Mouse (Mus musculus) neural tube, embryonic 12.5 days (tissue): ENCODE measurements around the gene B3gat3. TPM values are rescaled to one million over a fixed set of nuclear protein-coding genes. Genes with fewer than 3 reads are reported as not detected.
"Not testable (repeated sequence)": the region's sequence is repeated elsewhere in the genome, so short reads cannot be mapped to it uniquely, and the experiment has no call there.

Source experiments
- ATAC-seq: fragments of 200-750 bp; cut with Nextera tagmentation; 2 replicates; pipeline ENCODE4 v1.8.0; 2017; ENCODE audit warnings: low read depth, mild to moderate bottlenecking, moderate TSS enrichment, moderate library complexity; ENCODE audit not compliant: low FRiP score
- H3K27ac ChIP-seq: fragments of 300-500 bp; sonication (generic); 2 replicates; pipeline ENCODE4 v1.5.1; 2016
- H3K27me3 ChIP-seq: fragments of 300-500 bp; sonication (generic); replicated peaks from 2 replicates; pipeline ENCODE4 v1.6.1; 2016; ENCODE audit warnings: mild to moderate bottlenecking
- H3K36me3 ChIP-seq: fragments of 300-500 bp; sonication (generic); 2 replicates; pipeline ENCODE4 v1.6.1; 2016; ENCODE audit warnings: mild to moderate bottlenecking
- H3K4me1 ChIP-seq: fragments of 300-500 bp; sonication (generic); 2 replicates; pipeline ENCODE4 v1.6.1; 2016
- H3K4me2 ChIP-seq: fragments of 300-500 bp; sonication (generic); replicated peaks from 2 replicates; pipeline ENCODE4 v1.6.1; 2016; ENCODE audit warnings: mild to moderate bottlenecking
- H3K4me3 ChIP-seq: fragments of 300-500 bp; sonication (generic); 2 replicates; pipeline ENCODE4 v1.5.1; 2016
- H3K9ac ChIP-seq: fragments of 300-500 bp; sonication (generic); 2 replicates; pipeline ENCODE4 v1.6.1; 2016; ENCODE audit warnings: mild to moderate bottlenecking
- H3K9me3 ChIP-seq: fragments of 300-500 bp; sonication (generic); 2 replicates; pipeline ENCODE4 v1.6.1; 2016; ENCODE audit warnings: mild to moderate bottlenecking
- WGBS: fragments of 180-500 bp; shearing (Covaris S2); methylation state at CpG from one replicate; pipeline ENCODE4 v1.1.7; 2016; 5-methylcytosine and 5-hydroxymethylcytosine counted together
- polyA plus RNA-seq: library from polyadenylated mRNA; unstranded; fragments of >200 nt; fragmentation: Nextera tagmentation; extraction: Ambion mirVana; gene quantifications from 2 replicates; pipeline ENCODE4 v1.2.1, GENCODE M21; 2016

The B3gat3 gene
- 84.2 and 91.5 TPM in 2 replicates for polyA plus RNA-seq

GRCm38 (mm10) chr19:8920073-8920736 is at the start of gene B3gat3:
Gene B3gat3, plus strand, starts transcription at chr19:8920374.
- Histone ChIP-seq H3K9me3 (no peaks in the 10 kb centered on the region), H3K4me3 (peak within 1 kb of the TSS; percentile 83), H3K36me3 (peaks cover 22% of the 10 kb centered on the region), H3K4me1 (peaks cover 13% of the 10 kb centered on the region), H3K9ac (peak within 1 kb of the TSS; percentile 81), H3K27ac (peak within 1 kb of the TSS; percentile 75), H3K4me2 (peak within 1 kb of the TSS; percentile 71), H3K27me3 (no peaks in the 10 kb centered on the region)
- WGBS = 2% methylated on average over 50 of the region's 50 CpGs
- peak; percentile 97 for ATAC-seq

- H3K4me2 ChIP-seq = peak overlapping the region; percentile 92
- H3K4me3 ChIP-seq = peak overlapping the region; percentile 79; the same call in 1 of the 2 replicates
- H3K27me3 ChIP-seq, ATAC-seq, H3K4me1 ChIP-seq, H3K9ac ChIP-seq, H3K9me3 ChIP-seq, H3K27ac ChIP-seq: not testable (repeated sequence)
- WGBS = 70% methylated on average over 3 of the region's 3 CpGs
- H3K36me3 ChIP-seq = peaks cover 22% of the 10 kb centered on the region
These were observed 49.8 kb upstream of the B3gat3 start for GRCm38 (mm10) chr19:8870381-8870780.

GRCm38 (mm10) chr19:8870838-8871237 is 49.3 kb upstream of the B3gat3 start:
- peak; percentile 51 for ATAC-seq
- Histone ChIP-seq H3K27ac (peak overlapping the region; percentile 23; the same call in 1 of the 2 replicates), H3K4me1 (peaks cover 9% of the 10 kb centered on the region), H3K36me3 (peaks cover 27% of the 10 kb centered on the region), H3K4me3 (peak overlapping the region; percentile 79), H3K27me3 (no peaks in the 10 kb centered on the region), H3K9me3 (no peaks in the 10 kb centered on the region), H3K4me2 (peak overlapping the region; percentile 92), H3K9ac (peak overlapping the region; percentile 96)
- 64% methylated on average over 9 of the region's 9 CpGs for WGBS

- Histone ChIP-seq H3K9me3 (no peaks in the 10 kb centered on the region), H3K4me2 (peak within 1 kb of the TSS; percentile 92), H3K4me3 (peak within 1 kb of the TSS; percentile 79), H3K4me1 (peaks cover 9% of the 10 kb centered on the region), H3K27ac (peak within 1 kb of the TSS; percentile 33; the same call in 1 of the 2 replicates), H3K27me3 (no peaks in the 10 kb centered on the region), H3K9ac (peak within 1 kb of the TSS; percentile 96), H3K36me3 (peaks cover 33% of the 10 kb centered on the region)
- peak; percentile 97 for ATAC-seq
- under 1% methylated on average over 59 of the region's 59 CpGs for WGBS
These were observed 48.6 kb upstream of the B3gat3 start, which contains the start of gene Ubxn1 for GRCm38 (mm10) chr19:8871267-8872186. Gene Ubxn1, plus strand, starts transcription at chr19:8871496.

- 0 out of 2 replicates have a peak overlapping the region, but pooled peaks have one; percentile 33 for H3K27ac ChIP-seq
- ATAC-seq = no peak
- H3K4me3 ChIP-seq = peak overlapping the region; percentile 79
- no peaks in the 10 kb centered on the region for H3K27me3 ChIP-seq
- H3K9me3 ChIP-seq = no peaks in the 10 kb centered on the region
- peaks cover 9% of the 10 kb centered on the region for H3K4me1 ChIP-seq
- H3K9ac ChIP-seq = peak overlapping the region; percentile 96
- 81% methylated on average over 10 of the region's 10 CpGs for WGBS
- H3K4me2 ChIP-seq = peak overlapping the region; percentile 92
- H3K36me3 ChIP-seq = peaks cover 39% of the 10 kb centered on the region
These were observed 47.8 kb upstream of the B3gat3 start for GRCm38 (mm10) chr19:8872266-8872840.

- H3K36me3 ChIP-seq = peaks cover 39% of the 10 kb centered on the region
These were observed 45.1 kb upstream of the B3gat3 start for GRCm38 (mm10) chr19:8875031-8875430.

GRCm38 (mm10) chr19:8880311-8881033 is 39.7 kb upstream of the B3gat3 start, which contains the start of gene Uqcc3:
Gene Uqcc3, minus strand, starts transcription at chr19:8880923.
- Histone ChIP-seq H3K9ac (peak within 1 kb of the TSS; percentile 86), H3K27me3 (no peaks in the 10 kb centered on the region), H3K4me2 (peak within 1 kb of the TSS; percentile 77), H3K36me3 (peaks cover 16% of the 10 kb centered on the region), H3K9me3 (no peaks in the 10 kb centered on the region), H3K27ac (peak within 1 kb of the TSS; percentile 23; the same call in 1 of the 2 replicates), H3K4me1 (0 out of 2 replicates have a peak, but pooled peaks cover 9% of the 10 kb centered on the region), H3K4me3 (peak within 1 kb of the TSS; percentile 64)
- peak; percentile 98 for ATAC-seq
- under 1% methylated on average over 42 of the region's 42 CpGs for WGBS

More at GRCm38 (mm10) chr19:8875031-8875430, 45.1 kb upstream of the B3gat3 start:
- H3K9me3 ChIP-seq = no peaks in the 10 kb centered on the region
- H3K4me2 ChIP-seq = no peak overlapping the region
- ATAC-seq = no peak
- WGBS = 94% methylated on average over 7 of the region's 7 CpGs
- no peak overlapping the region for H3K27ac ChIP-seq
- H3K9ac ChIP-seq = no peak overlapping the region
- peaks cover 15% of the 10 kb centered on the region for H3K4me1 ChIP-seq
- no peaks in the 10 kb centered on the region for H3K27me3 ChIP-seq
- no peak overlapping the region for H3K4me3 ChIP-seq

- Histone ChIP-seq H3K27ac (no peak overlapping the region; the same call in 1 of the 2 replicates), H3K9me3 (no peaks in the 10 kb centered on the region), H3K27me3 (no peaks in the 10 kb centered on the region), H3K36me3 (peaks cover 10% of the 10 kb centered on the region), H3K4me1 (0 out of 2 replicates have a peak, but pooled peaks cover 9% of the 10 kb centered on the region), H3K4me3 (peak overlapping the region; percentile 64), H3K9ac (no peak overlapping the region), H3K4me2 (peak overlapping the region; percentile 77)
- no peak; the same call in 1 of the 2 replicates for ATAC-seq
- WGBS = 29% methylated on average over 3 of the region's 3 CpGs
These were observed 39.2 kb upstream of the B3gat3 start for GRCm38 (mm10) chr19:8881034-8881392.

- Histone ChIP-seq H3K4me1 (peaks cover 17% of the 10 kb centered on the region), H3K27ac (no peak within 1 kb of the TSS), H3K9ac (no peak within 1 kb of the TSS), H3K4me2 (no peak within 1 kb of the TSS), H3K9me3 (no peaks in the 10 kb centered on the region), H3K27me3 (no peaks in the 10 kb centered on the region), H3K4me3 (no peak within 1 kb of the TSS), H3K36me3 (no peaks in the 10 kb centered on the region)
- WGBS = 73% methylated on average over 3 of the region's 3 CpGs
- ATAC-seq = no peak
These were observed 36.6 kb upstream of the B3gat3 start, which contains the start of the genes Lbhd1 and Gm49403 for GRCm38 (mm10) chr19:8883616-8884015. Gene Lbhd1, plus strand, starts transcription at chr19:8883732. Gene Gm49403, plus strand, starts transcription at chr19:8883930.

- Histone ChIP-seq H3K4me1 (peaks cover 12% of the 10 kb centered on the region), H3K27ac (no peak overlapping the region), H3K9me3 (no peaks in the 10 kb centered on the region), H3K9ac (no peak overlapping the region), H3K27me3 (no peaks in the 10 kb centered on the region), H3K36me3 (peaks cover 11% of the 10 kb centered on the region), H3K4me2 (peak overlapping the region; percentile 79), H3K4me3 (no peak overlapping the region)
- no peak for ATAC-seq
- WGBS = 54% methylated on average over 1 of the region's 1 CpGs
These were observed 33.1 kb upstream of the B3gat3 start for GRCm38 (mm10) chr19:8886916-8887584.
